ENCODE assay signal across 8 mouse cellular contexts in genomic region chr17:28879931-28880391, GRCm38 (mm10). TPM values are rescaled to one million over a fixed set of nuclear protein-coding genes. Genes with fewer than 3 reads are reported as not detected.
DNase-seq lines count a peak whose midpoint lies in the region; ATAC-seq lines count a peak whose summit lies in the region.

No protein-coding gene starts in this region.

- H3K4me1 ChIP-seq in limb, embryonic 12.5 days (replicated peaks): peaks cover 5% of the 10 kb centered on the region; the same call in 1 of the 2 replicates
- H3K4me1 ChIP-seq in midbrain, embryonic 16.5 days (ENCODE audit: control insufficient read depth, insufficient read depth, low read length): peaks cover 4% of the 10 kb centered on the region; the same call in 1 of the 2 replicates

- H3K9ac ChIP-seq in limb, embryonic 12.5 days (replicated peaks): no peak overlapping the region
- H3K9ac ChIP-seq in midbrain, embryonic 16.5 days (ENCODE audit: low read depth, low read length): 0 out of 2 replicates have a peak overlapping the region, but pooled peaks have one; percentile 40

- no peaks in the 10 kb centered on the region for H3K36me3 ChIP-seq in limb, embryonic 12.5 days
- no peaks in the 10 kb centered on the region for H3K36me3 ChIP-seq in midbrain, embryonic 16.5 days (ENCODE audit: control insufficient read depth, insufficient read depth, low read length)

- no peak overlapping the region for H3K27ac ChIP-seq in limb, embryonic 12.5 days
- no peak overlapping the region for H3K27ac ChIP-seq in midbrain, embryonic 16.5 days (ENCODE audit: low read length)

- ATAC-seq in frontal cortex, adult (ENCODE audit: low TSS enrichment): no peak
- peak; percentile 72 for ATAC-seq in common myeloid progenitor, adult 5-6 weeks (replicated peaks; ENCODE audit: low read depth, poor library complexity, severe bottlenecking)
- ATAC-seq in limb, embryonic 12.5 days (ENCODE audit: insufficient number of reproducible peaks, insufficient read depth, low FRiP score, low TSS enrichment, low read depth): no peak
- peak; percentile 16; the same call in 1 of the 2 replicates for ATAC-seq in midbrain, embryonic 16.5 days

- peaks cover 24% of the 10 kb centered on the region for H3K27me3 ChIP-seq in limb, embryonic 12.5 days
- H3K27me3 ChIP-seq in midbrain, embryonic 16.5 days (ENCODE audit: control insufficient read depth, insufficient read depth, low read depth, low read length): no peaks in the 10 kb centered on the region

- peak; percentile 36 to 88 for DNase-seq in frontal cortex, adult 2 months (ENCODE audit: extremely low spot score in 1 of 2, low spot score in 1 of 2)
- peak; percentile 65 for DNase-seq in gastrocnemius, postnatal 14 days
- DNase-seq in kidney, adult 11 months: peak; percentile 40
- peak; percentile 49 to 51 for DNase-seq in spleen, postnatal 36 days (ENCODE audit: low spot score in 2 of 2)

- intact Hi-C loops in gastrocnemius, postnatal 14 days (cut with DNase I; ENCODE audit: low total_unique reads): no loop called here

- WGBS in limb, embryonic 12.5 days: 8% methylated on average over 18 of the region's 18 CpGs
- 6% methylated on average over 18 of the region's 18 CpGs for WGBS in midbrain, embryonic 16.5 days

- H3K4me3 ChIP-seq in limb, embryonic 12.5 days (replicated peaks): no peak overlapping the region
- H3K4me3 ChIP-seq in midbrain, embryonic 16.5 days (ENCODE audit: low read depth, low read length): no peak overlapping the region

- no peaks in the 10 kb centered on the region for H3K9me3 ChIP-seq in limb, embryonic 12.5 days
- H3K9me3 ChIP-seq in midbrain, embryonic 16.5 days (replicated peaks; ENCODE audit: control insufficient read depth, low read length, poor library complexity, severe bottlenecking): no peaks in the 10 kb centered on the region

- H3K4me2 ChIP-seq in limb, embryonic 12.5 days: peak overlapping the region; percentile 11
- peak overlapping the region; percentile 39 for H3K4me2 ChIP-seq in midbrain, embryonic 16.5 days (ENCODE audit: low read length)

RNA-seq across cellular contexts. Expression of gene Pnpla1, which starts 21.8 kb away (rescaled TPM):
- 0.22 and 0.23 TPM in 2 replicates for polyA plus RNA-seq in frontal cortex, adult 2 months (2012; rRNA removed)
- total RNA-seq in common myeloid progenitor, adult 5-6 weeks (2017): not detected in 2 replicates
- under 1 TPM in 1 of 2 experiments, not detected in 1; 0.04 TPM for total RNA-seq in gastrocnemius, postnatal 14 days (2021)
- not detected in 2 replicates for polyA plus RNA-seq in limb, embryonic 12.5 days (2016; fragmentation: Nextera tagmentation; extraction: Ambion mirVana)
- polyA plus RNA-seq in midbrain, embryonic 16.5 days (2015; fragmentation: Nextera tagmentation; extraction: Ambion mirVana): 0.06 TPM in 1 of 2 replicates, not detected in the other

RNA-seq across cellular contexts. Expression of gene 4930539E08Rik, which starts 35.2 kb away (rescaled TPM):
- polyA plus RNA-seq in frontal cortex, adult 2 months (2012; rRNA removed): 6.6 and 8.3 TPM in 2 replicates
- total RNA-seq in common myeloid progenitor, adult 5-6 weeks (2017): 1.0 and 1.6 TPM in 2 replicates
- total RNA-seq in gastrocnemius, postnatal 14 days (2021): under 1 TPM in 1 of 2 experiments, not detected in 1; 0.04 TPM
- polyA plus RNA-seq in limb, embryonic 12.5 days (2016; fragmentation: Nextera tagmentation; extraction: Ambion mirVana): 0.16 and 0.23 TPM in 2 replicates
- polyA plus RNA-seq in midbrain, embryonic 16.5 days (2015; fragmentation: Nextera tagmentation; extraction: Ambion mirVana): 3.0 and 4.0 TPM in 2 replicates

Comparison
In these comparisons a context has a peak if more than half of its experiments do, and no peak if none do; other contexts are left out.
1. ATAC-seq: peak in common myeloid progenitor, adult 5-6 weeks (single experiment) and midbrain, embryonic 16.5 days (single experiment); none in frontal cortex, adult (single experiment) and limb, embryonic 12.5 days (single experiment).
2. Peak in every context shown above with its lines, with median percentiles within 50 percentile points of each other: DNase-seq.